Mouse (Mus musculus): ENCODE measurements at regions not wholly inside any gene's neighbourhood (a gene's known extent, or its start where the extent isn't known, plus 50 kb on each side); places are given as distances from the start of the nearest gene placed in this dataset.

DNA sequence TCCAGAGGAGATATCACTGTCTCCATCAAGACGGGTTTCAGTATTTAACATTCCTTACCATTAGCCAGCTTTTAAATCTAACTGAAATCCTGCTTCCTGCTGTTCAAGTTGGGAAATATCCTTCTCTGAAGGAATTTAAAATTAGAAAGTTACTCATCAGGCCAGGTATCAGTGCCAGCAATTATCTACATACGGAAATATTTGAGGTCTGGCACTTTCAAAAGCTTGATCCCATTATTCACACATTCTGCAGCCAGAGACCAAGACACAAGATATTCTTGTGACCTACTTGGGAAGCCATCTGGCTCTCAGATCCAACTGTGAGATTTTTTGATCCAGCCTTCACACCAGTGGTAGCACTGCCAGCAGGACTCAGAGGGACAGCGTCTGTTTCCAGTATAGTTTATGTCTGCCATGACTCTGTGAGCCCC, 386.8 kb downstream of the Efnb2 start:
- H3K27me3 ChIP-seq (ENCODE audit: control insufficient read depth in 1 of 2, insufficient read depth in 2 of 2, low read length in 2 of 2): no peaks in the 10 kb centered on the region
- no peak overlapping the region for H3K4me3 ChIP-seq (ENCODE audit: control insufficient read depth in 1 of 2, insufficient read depth in 1 of 2, low read depth in 2 of 2, low read length in 2 of 2)
- no peaks in the 10 kb centered on the region for H3K36me3 ChIP-seq (ENCODE audit: control insufficient read depth in 1 of 2, insufficient read depth in 2 of 2, low read length in 2 of 2)
- no peaks in the 10 kb centered on the region for H3K9me3 ChIP-seq (replicated peaks; ENCODE audit: insufficient read depth, low read length)
- H3K27ac ChIP-seq (ENCODE audit: control insufficient read depth, low read depth, low read length): no peak overlapping the region
- TF ChIP-seq MEF2A (IDR thresholded peaks at IDR 0.05; ENCODE audit: extremely low read depth, insufficient replicate concordance, low read depth, low read length, poor library complexity, severe bottlenecking): no peak
- no peak for TF ChIP-seq NELFE (IDR thresholded peaks at IDR 0.05; ENCODE audit: low read depth, low read length)
- no peak for TF ChIP-seq USF2 (IDR thresholded peaks at IDR 0.05; ENCODE audit: borderline replicate concordance in 1 of 2, insufficient read depth in 1 of 2, low read depth in 1 of 2, low read length in 2 of 2)
- TF ChIP-seq E2F4 (IDR thresholded peaks at IDR 0.05; ENCODE audit: borderline replicate concordance, low read depth, low read length): no peak
- TF ChIP-seq JUND (IDR thresholded peaks at IDR 0.05; ENCODE audit: low read depth, low read length): no peak
- TF ChIP-seq UBTF (IDR thresholded peaks at IDR 0.05; ENCODE audit: borderline replicate concordance, insufficient read depth, low read depth, low read length): no peak
- no peak for TF ChIP-seq GATA1 (IDR thresholded peaks at IDR 0.05; ENCODE audit: low read depth, low read length)
- TF ChIP-seq SMC3 (IDR thresholded peaks at IDR 0.05; ENCODE audit: low read depth, low read length): no peak
- no peak for TF ChIP-seq USF1 (IDR thresholded peaks at IDR 0.05; ENCODE audit: low read depth, low read length)
- TF ChIP-seq CTCF (IDR thresholded peaks at IDR 0.05 in 2 of 3, conservative IDR thresholded peaks at IDR 0.05 in 1 of 3; ENCODE audit: control insufficient read depth in 1 of 3, insufficient read depth in 1 of 3, low read depth in 2 of 3, low read length in 3 of 3, poor library complexity in 1 of 3, severe bottlenecking in 1 of 3): no peak
- TF ChIP-seq MXI1 (IDR thresholded peaks at IDR 0.05; ENCODE audit: low read depth, low read length): no peak
- H3K79me2 ChIP-seq (ENCODE audit: control insufficient read depth, insufficient read depth, low read length, poor library complexity): no peaks in the 10 kb centered on the region
- H3K4me1 ChIP-seq (ENCODE audit: control insufficient read depth in 1 of 2, insufficient read depth in 2 of 2, low read length in 2 of 2): no peaks in the 10 kb centered on the region
- DNase-seq (ENCODE audit: low read depth, low spot score): no peak
- no peak overlapping the region for H3K9ac ChIP-seq (ENCODE audit: control insufficient read depth, low read depth, low read length, poor library complexity, severe bottlenecking)

DNA sequence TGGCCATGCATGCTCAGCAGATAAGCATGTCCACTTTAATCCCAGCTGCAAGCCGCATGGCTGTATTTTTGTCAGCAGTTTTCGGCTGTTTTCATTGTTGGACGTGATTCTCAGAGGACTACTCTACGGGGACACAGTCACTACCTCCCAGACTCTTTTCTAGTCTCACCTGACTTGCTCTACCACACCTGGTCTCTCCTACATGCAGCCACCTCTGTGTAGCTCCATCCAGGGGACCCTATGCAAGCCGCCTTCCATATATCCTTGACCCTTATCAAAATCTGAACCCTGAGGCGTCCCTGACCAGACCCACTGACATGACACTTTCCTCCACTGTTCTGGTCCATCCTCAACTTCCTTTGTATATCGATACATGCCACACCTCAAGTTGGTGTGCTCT, 402.2 kb downstream of the Efnb2 start:
- no peak overlapping the region for H3K4me3 ChIP-seq (ENCODE audit: control insufficient read depth in 1 of 2, insufficient read depth in 1 of 2, low read depth in 2 of 2, low read length in 2 of 2)
- H3K9me3 ChIP-seq (replicated peaks; ENCODE audit: insufficient read depth, low read length): no peaks in the 10 kb centered on the region
- no peaks in the 10 kb centered on the region for H3K4me1 ChIP-seq (ENCODE audit: control insufficient read depth in 1 of 2, insufficient read depth in 2 of 2, low read length in 2 of 2)
- no peaks in the 10 kb centered on the region for H3K36me3 ChIP-seq (ENCODE audit: control insufficient read depth in 1 of 2, insufficient read depth in 2 of 2, low read length in 2 of 2)
- TF ChIP-seq MYC (IDR thresholded peaks at IDR 0.05; ENCODE audit: low read depth, low read length): no peak
- TF ChIP-seq ZMIZ1 (IDR thresholded peaks at IDR 0.05; ENCODE audit: low read depth, low read length): no peak
- no peak overlapping the region for H3K27ac ChIP-seq (ENCODE audit: control insufficient read depth, low read depth, low read length)
- DNase-seq (ENCODE audit: low read depth, low spot score): no peak
- H3K9ac ChIP-seq (ENCODE audit: control insufficient read depth, low read depth, low read length, poor library complexity, severe bottlenecking): no peak overlapping the region
- no peaks in the 10 kb centered on the region for H3K27me3 ChIP-seq (ENCODE audit: control insufficient read depth in 1 of 2, insufficient read depth in 2 of 2, low read length in 2 of 2)
- H3K79me2 ChIP-seq (ENCODE audit: control insufficient read depth, insufficient read depth, low read length, poor library complexity): no peaks in the 10 kb centered on the region

DNA sequence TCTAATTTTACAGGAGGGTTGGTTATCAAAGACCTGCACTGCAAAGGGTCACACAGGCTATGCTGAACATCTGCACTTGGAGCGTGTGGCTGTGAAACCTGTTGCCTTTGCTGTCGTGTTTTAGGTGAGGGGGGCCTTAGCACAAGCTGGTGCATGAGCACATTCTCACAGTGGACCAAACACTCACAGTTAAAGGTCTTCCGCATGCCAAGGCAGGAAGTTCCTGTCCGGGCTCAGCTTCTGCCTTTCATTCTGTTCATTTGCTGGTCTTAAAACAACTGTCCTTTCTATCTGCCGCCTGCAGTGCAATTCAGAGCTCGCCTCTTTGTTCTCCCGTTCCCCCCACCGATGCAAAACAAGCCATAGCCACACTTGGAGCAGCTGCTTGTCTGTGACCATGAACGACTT, 402.8 kb downstream of the Efnb2 start:
- Histone ChIP-seq H3K4me1 (ENCODE audit: control insufficient read depth in 1 of 2, insufficient read depth in 2 of 2, low read length in 2 of 2) (no peaks in the 10 kb centered on the region), H3K27ac (ENCODE audit: control insufficient read depth, low read depth, low read length) (no peak overlapping the region), H3K27me3 (ENCODE audit: control insufficient read depth in 1 of 2, insufficient read depth in 2 of 2, low read length in 2 of 2) (no peaks in the 10 kb centered on the region), H3K4me3 (ENCODE audit: control insufficient read depth in 1 of 2, insufficient read depth in 1 of 2, low read depth in 2 of 2, low read length in 2 of 2) (no peak overlapping the region), H3K9ac (ENCODE audit: control insufficient read depth, low read depth, low read length, poor library complexity, severe bottlenecking) (no peak overlapping the region), H3K36me3 (ENCODE audit: control insufficient read depth in 1 of 2, insufficient read depth in 2 of 2, low read length in 2 of 2) (no peaks in the 10 kb centered on the region), H3K79me2 (ENCODE audit: control insufficient read depth, insufficient read depth, low read length, poor library complexity) (no peaks in the 10 kb centered on the region), H3K9me3 (replicated peaks; ENCODE audit: insufficient read depth, low read length) (no peaks in the 10 kb centered on the region)
- TF ChIP-seq BHLHE40 (IDR thresholded peaks at IDR 0.05; ENCODE audit: borderline replicate concordance, low read depth, low read length): no peak
- TF ChIP-seq CHD1 (IDR thresholded peaks at IDR 0.05; ENCODE audit: low read depth, low read length): no peak
- no peak for TF ChIP-seq MEF2A (IDR thresholded peaks at IDR 0.05; ENCODE audit: extremely low read depth, insufficient replicate concordance, low read depth, low read length, poor library complexity, severe bottlenecking)
- no peak for TF ChIP-seq HCFC1 (IDR thresholded peaks at IDR 0.05; ENCODE audit: low read depth, low read length)
- no peak for TF ChIP-seq SIN3A (IDR thresholded peaks at IDR 0.05; ENCODE audit: low read length)
- no peak for TF ChIP-seq TBP (IDR thresholded peaks at IDR 0.05; ENCODE audit: low read depth, low read length)
- TF ChIP-seq USF1 (IDR thresholded peaks at IDR 0.05; ENCODE audit: low read depth, low read length): no peak
- DNase-seq (ENCODE audit: low read depth, low spot score): no peak
